Mouse (Mus musculus): ENCODE data around the gene Tescl.

DNA sequence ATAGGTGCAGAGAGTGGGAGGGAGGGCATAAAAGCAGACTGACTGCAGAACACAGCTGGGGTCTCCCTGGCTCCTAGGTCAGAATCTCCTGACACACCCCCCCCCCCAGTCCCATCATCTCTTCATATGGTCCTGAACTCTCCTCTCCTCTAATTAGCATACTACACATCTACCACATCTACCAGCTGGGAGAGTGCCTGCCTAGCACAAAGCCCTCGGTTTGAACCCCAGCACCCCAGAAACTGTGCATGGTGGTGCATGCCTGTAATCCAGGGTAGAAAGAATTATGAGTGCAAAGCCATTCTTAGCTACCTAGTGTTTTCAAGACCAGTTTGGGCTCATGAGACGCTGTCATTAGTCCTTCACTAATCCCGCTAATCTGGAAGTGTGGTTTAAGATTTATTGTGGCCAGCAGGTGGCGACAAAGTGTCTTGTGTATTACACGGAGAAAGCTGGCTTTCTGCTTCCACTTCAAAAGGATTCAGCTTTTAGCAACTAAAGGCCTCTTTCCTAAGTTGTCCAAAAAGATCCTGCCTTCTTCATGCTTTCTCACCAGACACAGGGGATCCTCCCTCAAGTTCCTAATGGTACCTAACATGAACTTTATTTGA, 2.1 kb upstream of the Tescl start:
- TF ChIP-seq CTCF (IDR thresholded peaks at IDR 0.05; ENCODE audit: low read depth, low read length) (no peak), POLR2A (IDR thresholded peaks at IDR 0.05; ENCODE audit: borderline replicate concordance, low read depth, low read length) (no peak)
